Mouse (Mus musculus) G1E (cell line): ENCODE measurements around the gene Slc25a28. TPM values are rescaled to one million over a fixed set of nuclear protein-coding genes. Genes with fewer than 3 reads are reported as not detected.

Experiments used
- ATAC-seq: 2 replicates; pipeline ENCODE4 v1.8.0; 2016; ENCODE audit warnings: mild to moderate bottlenecking; ENCODE audit not compliant: insufficient number of reproducible peaks, poor library complexity, low FRiP score, severe bottlenecking; ENCODE audit errors: extremely low read depth
- DNase-seq: peaks from one replicate; pipeline ENCODE4 v3.0.0; 2012; ENCODE audit warnings: low spot score
- H3K27me3 ChIP-seq: 2 replicates; pipeline ENCODE4 v1.6.1; 2012; ENCODE audit warnings: mild to moderate bottlenecking, low read length, inconsistent platforms; ENCODE audit not compliant: insufficient read depth
- H3K36me3 ChIP-seq: replicated peaks from 2 replicates; pipeline ENCODE3; 2012; ENCODE audit warnings: mild to moderate bottlenecking, inconsistent platforms
- H3K4me1 ChIP-seq: 2 replicates; pipeline ENCODE4 v1.6.1; 2012; ENCODE audit warnings: low read depth, low read length, inconsistent platforms, mixed read lengths; ENCODE audit not compliant: insufficient read depth
- H3K4me3 ChIP-seq: 2 replicates; pipeline ENCODE4 v1.5.1; 2012; ENCODE audit warnings: low read depth, mild to moderate bottlenecking, inconsistent platforms, low read length, moderate library complexity, mixed read lengths
- H3K9me3 ChIP-seq: replicated peaks from 2 replicates; pipeline ENCODE4 v1.6.1; 2012; ENCODE audit warnings: inconsistent platforms
- CTCF ChIP-seq: IDR thresholded peaks from 2 replicates; pipeline ENCODE4 v1.5.1; 2012; ENCODE audit warnings: low read depth, low read length, inconsistent platforms, mixed read lengths
- GATA1 ChIP-seq: IDR thresholded peaks from 2 replicates; pipeline ENCODE4 v1.6.1; 2012; ENCODE audit warnings: borderline replicate concordance, low read length, inconsistent platforms, mixed read lengths
- GATA2 ChIP-seq: IDR thresholded peaks from 2 replicates; pipeline ENCODE4 v1.6.1; 2012; ENCODE audit warnings: low read depth, low read length, inconsistent platforms, borderline replicate concordance
- POLR2AphosphoS5 ChIP-seq: IDR thresholded peaks from 2 replicates; pipeline ENCODE4 v1.6.1; 2012; ENCODE audit warnings: low read depth, low read length, inconsistent platforms; ENCODE audit not compliant: insufficient replicate concordance
- TAL1 ChIP-seq: conservative IDR thresholded peaks from 2 replicates; pipeline ENCODE4 v1.6.1; 2012; ENCODE audit warnings: low read depth, low read length, inconsistent platforms, mixed read lengths
- polyA plus RNA-seq: library from polyadenylated mRNA; stranded (reverse); fragments of >175 nt; gene quantifications from 2 replicates; pipeline ENCODE4 v1.2.3, GENCODE M21; 2012
- total RNA-seq, 2 experiments: library from RNA; stranded (forward) in 1 of 2; stranded (reverse) in 1 of 2; fragments of 200-1000 nt in 1 of 2; fragments of >200 nt in 1 of 2; fragmentation: Nextera tagmentation in 1 of 2; gene quantifications; 2 replicates each; pipeline ENCODE4 v1.2.3; 2014 to 2017

Slc25a28 gene
- total and polyA plus RNA-seq, 3 experiments, result 31.5 to 52.3 (median 32.2) TPM

GRCm38 (mm10) chr19:43662176-43662967 lies 12.3 kb downstream of the Slc25a28 start:
- Histone ChIP-seq H3K4me3 (no peak overlapping the region), H3K4me1 (0 out of 2 replicates have a peak, but pooled peaks cover 3% of the 10 kb centered on the region), H3K36me3 (peaks cover 57% of the 10 kb centered on the region), H3K9me3 (no peaks in the 10 kb centered on the region), H3K27me3 (peaks cover 9% of the 10 kb centered on the region)
- TF ChIP-seq POLR2AphosphoS5, result no peak
- no peak for TF ChIP-seq CTCF
- TF ChIP-seq GATA1, result no peak
- TF ChIP-seq GATA2, result no peak
- no peak for TF ChIP-seq TAL1
- DNase-seq (no peak), ATAC-seq (no peak)

- no peak for ATAC-seq
- H3K36me3 ChIP-seq, result peaks cover 42% of the 10 kb centered on the region
- TF ChIP-seq TAL1 (no peak), CTCF (no peak), POLR2AphosphoS5 (no peak), GATA1 (no peak), GATA2 (no peak)
- H3K4me1 ChIP-seq, result peaks cover 3% of the 10 kb centered on the region; the same call in 1 of the 2 replicates
- H3K4me3 ChIP-seq, result no peak overlapping the region
- peaks cover 14% of the 10 kb centered on the region for H3K27me3 ChIP-seq
- H3K9me3 ChIP-seq, result no peaks in the 10 kb centered on the region
- no peak for DNase-seq
Measured at GRCm38 (mm10) chr19:43660774-43661173, 13.9 kb downstream of the Slc25a28 start.

DNA sequence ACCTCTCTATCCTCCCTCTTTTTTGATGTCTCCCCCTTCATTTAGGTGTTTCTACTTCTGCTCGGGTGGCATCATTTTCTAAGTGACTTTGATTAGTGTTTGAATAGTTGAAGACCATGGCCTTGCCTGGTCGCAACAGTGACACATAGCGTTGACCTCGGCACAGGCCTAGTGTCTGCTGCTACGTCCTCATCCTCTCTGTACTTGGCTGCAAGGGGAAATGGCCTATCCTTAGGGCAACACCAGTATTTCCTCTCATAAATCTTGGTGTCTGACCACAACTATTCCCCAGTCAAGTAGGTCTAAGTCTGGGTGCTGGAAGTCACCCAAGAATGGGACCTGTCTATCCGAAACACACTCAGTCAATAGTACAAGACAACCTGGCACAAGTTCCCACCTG lies 15.0 kb downstream of the Slc25a28 start:
- Histone ChIP-seq H3K4me1 (peaks cover 5% of the 10 kb centered on the region; the same call in 1 of the 2 replicates), H3K9me3 (no peaks in the 10 kb centered on the region), H3K27me3 (peaks cover 19% of the 10 kb centered on the region), H3K36me3 (peaks cover 32% of the 10 kb centered on the region), H3K4me3 (no peak overlapping the region)
- TF ChIP-seq GATA1 (no peak), POLR2AphosphoS5 (no peak), TAL1 (no peak), GATA2 (no peak)
- no peak for DNase-seq
- no peak for ATAC-seq

GRCm38 (mm10) chr19:43655735-43656492 lies 18.8 kb downstream of the Slc25a28 start:
- no peak overlapping the region for H3K4me3 ChIP-seq
- ATAC-seq (no peak), DNase-seq (no peak)
- no peaks in the 10 kb centered on the region for H3K9me3 ChIP-seq
- H3K36me3 ChIP-seq, result no peaks in the 10 kb centered on the region
- H3K4me1 ChIP-seq, result peaks cover 5% of the 10 kb centered on the region; the same call in 1 of the 2 replicates
- TF ChIP-seq CTCF (peak; percentile 78), GATA2 (no peak)
- H3K27me3 ChIP-seq, result peaks cover 39% of the 10 kb centered on the region

- no peaks in the 10 kb centered on the region for H3K9me3 ChIP-seq
- no peak for ATAC-seq
- TF ChIP-seq GATA2, result no peak
- no peak for TF ChIP-seq POLR2AphosphoS5
- TF ChIP-seq GATA1, result no peak
- no peak for TF ChIP-seq TAL1
- no peak for TF ChIP-seq CTCF
- no peak for DNase-seq
- H3K36me3 ChIP-seq, result no peaks in the 10 kb centered on the region
- H3K4me1 ChIP-seq, result peaks cover 5% of the 10 kb centered on the region; the same call in 1 of the 2 replicates
- H3K27me3 ChIP-seq, result peaks cover 34% of the 10 kb centered on the region
- H3K4me3 ChIP-seq, result no peak overlapping the region
Measured at GRCm38 (mm10) chr19:43651241-43651785, 23.4 kb downstream of the Slc25a28 start.

GRCm38 (mm10) chr19:43648343-43648742 lies 26.3 kb downstream of the Slc25a28 start:
- no peak for ATAC-seq
- H3K4me3 ChIP-seq, result no peak overlapping the region
- TF ChIP-seq TAL1, result no peak
- TF ChIP-seq GATA1, result no peak
- TF ChIP-seq POLR2AphosphoS5, result no peak
- no peak for TF ChIP-seq CTCF
- no peak for TF ChIP-seq GATA2
- no peak for DNase-seq
- no peaks in the 10 kb centered on the region for H3K9me3 ChIP-seq
- H3K4me1 ChIP-seq, result no peaks in the 10 kb centered on the region; the same call in 1 of the 2 replicates
- peaks cover 26% of the 10 kb centered on the region for H3K27me3 ChIP-seq
- no peaks in the 10 kb centered on the region for H3K36me3 ChIP-seq
